Mouse (Mus musculus): ENCODE data around the gene Pink1. TPM values are rescaled to one million over a fixed set of nuclear protein-coding genes. Genes with fewer than 3 reads are reported as not detected.

Pink1 gene
- total RNA-seq, 1 experiment from 2014 or later, result 151 TPM

Small RNA genes lying within 50 kb of the gene (microRNA-seq; reads per million reads assigned to microRNA genes)
- gene Gm27646, result 0.38 to 0.43 reads per million in 2 experiments
- 1.7 to 3.8 reads per million in 2 experiments for gene Mir7019

Other genes starting within 250 kb of the Pink1 start
- gene Hp1bp3, start 110.0 kb downstream of the Pink1 start, total RNA-seq (2021), result 164 and 180 TPM in 2 replicates
- 1.8 and 2.0 TPM in 2 replicates for gene Sh2d5, start 75.9 kb downstream of the Pink1 start, total RNA-seq (2021)
- gene Kif17, start 75.9 kb downstream of the Pink1 start, total RNA-seq (2021), result 3.6 and 3.8 TPM in 2 replicates
- 113 and 115 TPM in 2 replicates for gene Ddost, start 21.6 kb downstream of the Pink1 start, total RNA-seq (2021)
- 10.4 and 11.5 TPM in 2 replicates for gene Cda, start 41.7 kb upstream of the Pink1 start, total RNA-seq (2021)
- gene Fam43b, start 70.2 kb upstream of the Pink1 start, total RNA-seq (2021), result 2.1 and 3.0 TPM in 2 replicates
- 53.9 and 57.6 TPM in 2 replicates for gene Mul1, start 108.4 kb upstream of the Pink1 start, total RNA-seq (2021)
- 18.9 and 22.9 TPM in 2 replicates for gene Camk2n1, start 128.0 kb upstream of the Pink1 start, total RNA-seq (2021)